Mouse (Mus musculus) thymus, postnatal 4 days (tissue): ENCODE results near the gene Kcnn4.

Experiments used
- DNase-seq: peaks from one replicate; pipeline ENCODE4 v3.0.0; 2021

Kcnn4 gene

DNA sequence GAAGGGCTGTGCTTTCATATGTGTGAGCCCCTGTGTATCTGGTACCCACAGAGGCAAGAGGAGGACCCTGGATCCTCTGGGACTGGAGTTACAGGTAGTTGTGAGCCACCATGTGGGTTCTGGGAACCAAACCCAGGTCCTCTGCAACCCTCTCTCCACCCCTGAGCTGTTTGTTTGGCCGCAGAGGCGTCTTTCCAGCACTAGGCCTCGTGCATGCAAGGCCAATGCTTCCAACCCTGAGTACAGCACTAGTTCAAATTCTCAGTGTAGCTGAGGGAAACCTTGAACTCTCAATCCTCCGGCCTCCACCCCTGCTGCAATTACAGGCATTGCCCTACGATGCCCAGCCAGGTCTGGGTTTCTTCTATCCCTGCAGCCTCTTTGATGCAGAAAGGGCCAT is 58.7 kb downstream of the Kcnn4 start:
- no peak for DNase-seq

DNA sequence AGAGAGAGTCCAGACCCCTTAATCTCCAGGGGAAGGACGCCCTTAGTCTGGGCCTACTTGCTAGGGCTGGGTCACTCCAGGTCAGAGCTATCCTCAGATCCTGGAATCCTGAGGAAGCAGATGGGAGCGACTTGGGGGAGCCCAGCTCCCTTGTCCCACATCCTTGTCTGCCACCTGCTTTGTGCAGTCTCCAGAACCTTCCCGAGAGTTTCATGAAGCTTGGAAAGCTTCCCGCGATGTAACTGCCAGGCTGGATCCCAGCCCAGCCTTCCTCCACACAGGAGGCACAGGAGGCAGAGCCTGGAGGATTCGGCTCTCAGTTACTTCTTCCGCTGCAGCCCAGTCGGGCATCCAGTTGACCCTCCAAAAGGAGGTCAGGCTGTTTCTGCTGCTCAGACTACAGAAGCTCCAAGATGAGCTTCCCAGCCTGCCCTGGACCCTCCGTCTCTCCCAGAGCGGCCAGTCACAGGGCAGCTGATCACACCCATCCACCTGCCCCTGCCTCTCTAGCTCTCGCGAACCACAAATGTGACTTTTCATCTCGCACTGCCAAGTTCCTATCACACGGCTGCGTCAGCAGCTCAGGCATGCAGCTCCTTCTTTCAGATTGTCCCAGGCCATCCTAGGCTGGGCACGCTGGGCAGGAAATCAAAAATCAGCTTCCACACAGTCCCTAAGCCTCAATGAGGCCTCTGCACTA is 59.5 kb downstream of the Kcnn4 start:
- DNase-seq = no peak

DNA sequence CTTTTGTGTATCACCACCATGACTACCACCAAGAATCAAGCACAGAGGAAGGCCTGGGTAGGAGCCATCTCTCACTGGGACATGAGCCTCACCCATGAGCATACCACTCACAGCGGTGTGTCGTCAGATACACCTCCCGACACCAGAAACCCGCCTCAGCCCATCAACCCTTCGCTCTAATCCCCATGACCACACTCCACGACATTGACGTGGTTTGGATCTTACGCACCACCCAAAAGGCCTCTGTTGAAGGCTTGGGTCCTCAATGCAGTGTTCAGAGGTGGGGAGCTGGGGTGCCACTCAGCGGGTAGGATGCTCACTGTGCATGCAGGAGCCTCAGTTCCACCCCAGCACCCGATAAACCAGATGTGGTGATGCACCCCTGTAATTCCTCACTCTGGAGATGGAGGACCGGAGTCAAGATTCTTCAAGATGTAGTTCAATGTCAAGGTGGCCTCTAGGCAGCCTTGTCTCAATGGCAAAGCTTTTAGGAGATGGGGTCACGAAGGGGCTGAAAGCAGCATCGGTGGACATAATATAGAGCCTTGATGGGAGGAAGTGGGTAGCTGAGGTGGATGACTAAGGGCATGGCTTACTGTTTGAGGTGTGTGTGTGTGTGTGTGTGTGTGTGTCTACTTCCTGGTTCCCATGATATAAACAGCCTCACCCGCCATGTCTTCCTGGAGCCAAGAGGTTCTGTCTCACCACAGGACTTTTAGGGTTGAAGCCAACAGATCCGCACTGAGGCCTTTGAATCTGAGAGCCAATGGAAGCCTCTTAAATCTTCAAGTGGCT is 60.7 kb downstream of the Kcnn4 start:
- DNase-seq = peak; percentile 17

DNA sequence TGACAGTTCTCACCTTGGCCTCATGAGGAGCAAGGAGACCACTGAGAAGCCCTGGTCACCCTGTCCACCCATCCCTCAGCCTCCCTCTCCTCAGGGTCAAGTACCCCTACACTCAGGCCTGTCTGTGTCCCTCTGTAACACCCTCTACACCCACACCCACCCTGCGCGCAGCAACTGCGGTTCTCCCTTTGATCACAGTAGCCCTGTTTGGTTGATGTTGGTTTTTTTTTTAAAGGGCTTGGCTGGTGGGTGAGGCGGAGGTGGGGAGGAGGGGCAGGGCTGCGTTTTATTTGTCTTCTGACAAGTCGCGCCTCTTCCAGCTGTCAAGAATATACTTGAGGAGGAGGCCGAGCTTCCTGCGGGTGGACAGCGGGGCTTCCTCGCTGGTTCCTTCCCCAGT is 61.6 kb downstream of the Kcnn4 start:
- DNase-seq = no peak

DNA sequence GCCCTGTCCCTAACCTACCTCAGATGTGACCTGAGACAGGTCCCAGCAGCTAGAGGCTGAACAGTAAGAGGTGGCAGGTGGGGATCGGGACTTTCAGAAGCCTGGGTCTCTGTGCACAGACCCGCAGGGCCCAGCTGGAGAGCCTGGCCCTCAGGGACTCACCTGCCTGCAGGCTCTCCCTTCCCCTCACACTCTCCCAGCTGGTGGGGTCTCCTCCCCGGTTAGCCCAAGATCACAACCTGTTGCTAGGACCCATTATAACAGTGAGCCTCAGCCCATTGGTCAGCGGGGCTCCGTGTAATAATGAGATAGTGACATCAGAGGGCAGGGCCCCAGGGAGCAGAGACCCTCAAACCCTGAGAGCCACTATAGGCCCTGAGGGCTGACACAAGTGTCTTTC is 65.2 kb downstream of the Kcnn4 start:
- DNase-seq = no peak
